Mouse (Mus musculus) E14TG2a.4 (cell line): ENCODE measurements at regions not wholly inside any gene's neighbourhood (a gene's known extent, or its start where the extent isn't known, plus 50 kb on each side); places are given as distances from the start of the nearest gene placed in this dataset.

Experiments used
- CTCF ChIP-seq: conservative IDR thresholded peaks from 2 replicates; pipeline ENCODE4 v1.5.1; 2014; ENCODE audit warnings: low read length
- NANOG ChIP-seq: IDR thresholded peaks from 2 replicates; pipeline ENCODE4 v1.6.1; 2014; ENCODE audit warnings: borderline replicate concordance, low read length, mixed read lengths

GRCm38 (mm10) chr5:74870615-74871014 is 167.9 kb upstream of the Lnx1 start:
- TF ChIP-seq CTCF (no peak), NANOG (no peak)
